Mouse (Mus musculus) brain, adult 2 months (tissue): Measurements from ENCODE around the gene Dock2.
"Not testable (repeated sequence)": the region's sequence is repeated elsewhere in the genome, so short reads cannot be mapped to it uniquely, and the experiment has no call there.

Source experiments
- DNase-seq: peaks from one replicate; pipeline ENCODE4 v3.0.0; 2011; ENCODE audit warnings: low read depth, low spot score

The Dock2 gene

DNA sequence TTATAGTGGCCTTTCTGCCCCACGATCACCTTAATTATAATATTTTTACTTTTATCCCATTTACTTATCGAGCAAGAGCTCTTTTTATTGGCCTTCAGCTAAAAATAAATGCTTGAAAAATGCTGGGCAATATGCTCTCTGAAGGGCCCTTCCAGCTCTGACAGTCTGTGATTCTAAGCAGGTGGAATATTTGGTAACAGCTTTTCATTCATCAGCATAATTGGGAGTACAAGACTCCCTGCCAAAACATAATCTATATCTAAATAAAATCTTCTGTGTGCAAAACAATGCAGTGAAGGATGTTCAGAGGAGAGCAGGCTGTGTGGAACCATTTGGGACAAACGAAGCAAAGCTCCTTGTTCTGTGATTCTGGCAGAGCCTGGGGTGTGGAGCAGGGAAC is 492.4 kb downstream of the Dock2 start:
- no peak for DNase-seq

DNA sequence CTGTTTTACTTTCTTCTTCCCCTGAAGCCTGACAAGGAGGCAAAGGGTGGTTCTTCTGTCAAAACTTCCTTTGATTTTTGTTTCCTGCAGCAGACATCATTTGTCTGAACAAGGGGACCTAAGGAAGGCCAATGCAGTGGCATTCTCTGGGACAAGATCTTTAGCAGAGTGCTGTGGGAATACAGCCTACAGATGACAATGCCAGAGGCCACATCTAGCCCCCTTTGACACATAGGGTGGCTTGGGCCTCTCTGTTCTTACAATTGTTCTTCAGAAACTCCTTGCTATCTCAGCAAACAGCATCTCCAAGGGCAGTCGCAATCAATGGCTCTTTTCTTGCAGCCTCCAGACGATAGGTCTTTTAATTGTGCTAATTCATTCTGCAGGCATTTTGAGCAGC is 493.0 kb downstream of the Dock2 start:
- no peak for DNase-seq

DNA sequence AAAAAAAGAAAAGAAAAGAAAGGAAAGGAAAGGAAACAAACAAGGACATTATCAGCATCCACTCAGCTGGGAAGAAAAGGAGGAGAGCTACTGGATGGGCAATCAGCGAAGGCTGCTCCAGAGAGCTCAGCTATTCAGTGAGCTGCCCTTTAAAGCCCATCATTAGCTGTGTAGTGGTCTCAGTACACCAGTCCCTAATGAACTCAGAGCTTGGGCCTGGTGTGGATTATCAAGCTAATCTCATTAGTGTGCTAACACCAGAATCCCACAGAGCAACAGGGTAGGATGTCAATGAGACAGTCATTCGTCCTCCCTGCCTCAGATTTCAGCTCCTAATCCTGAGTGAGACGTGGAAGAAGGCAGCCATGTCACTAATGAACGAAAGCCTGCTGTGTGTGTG is 493.4 kb downstream of the Dock2 start:
- DNase-seq = no peak

DNA sequence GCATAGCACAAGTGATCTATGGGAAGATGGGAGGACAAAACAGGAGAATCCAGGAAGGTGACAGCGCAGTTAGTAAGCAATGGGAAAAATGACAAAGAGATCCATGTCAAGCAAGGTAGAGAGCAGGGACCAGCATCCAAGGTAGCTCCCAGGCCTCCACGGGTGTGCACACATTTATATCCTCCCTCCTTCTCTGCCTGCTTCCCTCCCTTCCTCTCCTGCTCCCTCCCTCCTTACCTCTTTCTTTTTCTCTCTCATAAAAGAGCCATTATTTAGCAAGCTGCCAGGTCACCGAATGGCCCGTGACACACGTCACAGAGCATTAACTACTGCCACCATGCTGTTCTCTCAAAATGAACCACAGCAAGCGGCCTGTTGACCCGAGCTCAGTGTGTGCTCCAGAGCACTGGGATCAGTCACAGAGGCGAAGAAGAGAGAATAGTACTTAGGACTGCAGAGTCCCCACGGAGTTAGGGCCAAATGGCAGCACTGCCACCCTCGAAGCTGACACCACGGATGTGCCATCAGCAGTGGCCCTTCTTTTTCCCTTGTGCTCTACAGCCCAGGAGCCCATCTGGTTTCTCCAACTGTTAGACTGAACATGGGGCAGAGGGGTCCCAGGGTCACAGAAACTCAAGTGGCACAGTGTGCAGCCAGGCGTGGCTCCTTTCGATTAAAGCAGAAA is 499.4 kb downstream of the Dock2 start:
- DNase-seq = no peak

DNA sequence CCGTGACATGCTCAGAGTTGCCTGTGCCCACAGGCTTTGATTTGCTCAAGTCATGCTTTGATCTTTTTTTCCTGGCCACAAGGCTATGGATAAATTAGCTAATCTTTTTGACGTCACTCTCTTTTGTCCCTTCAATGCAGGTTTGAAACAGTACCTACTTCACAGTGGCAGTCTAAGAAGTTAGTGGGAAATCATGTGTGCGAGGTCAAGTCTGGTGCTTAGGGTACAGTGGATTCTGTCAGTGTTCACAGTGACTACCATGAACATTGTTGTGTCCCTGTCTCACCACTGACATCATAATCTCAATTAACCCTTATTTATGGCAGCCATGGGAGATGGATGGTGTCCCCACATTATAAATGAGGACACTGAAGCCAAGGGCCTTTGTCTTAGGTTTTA is 506.6 kb downstream of the Dock2 start:
- no peak for DNase-seq

DNA sequence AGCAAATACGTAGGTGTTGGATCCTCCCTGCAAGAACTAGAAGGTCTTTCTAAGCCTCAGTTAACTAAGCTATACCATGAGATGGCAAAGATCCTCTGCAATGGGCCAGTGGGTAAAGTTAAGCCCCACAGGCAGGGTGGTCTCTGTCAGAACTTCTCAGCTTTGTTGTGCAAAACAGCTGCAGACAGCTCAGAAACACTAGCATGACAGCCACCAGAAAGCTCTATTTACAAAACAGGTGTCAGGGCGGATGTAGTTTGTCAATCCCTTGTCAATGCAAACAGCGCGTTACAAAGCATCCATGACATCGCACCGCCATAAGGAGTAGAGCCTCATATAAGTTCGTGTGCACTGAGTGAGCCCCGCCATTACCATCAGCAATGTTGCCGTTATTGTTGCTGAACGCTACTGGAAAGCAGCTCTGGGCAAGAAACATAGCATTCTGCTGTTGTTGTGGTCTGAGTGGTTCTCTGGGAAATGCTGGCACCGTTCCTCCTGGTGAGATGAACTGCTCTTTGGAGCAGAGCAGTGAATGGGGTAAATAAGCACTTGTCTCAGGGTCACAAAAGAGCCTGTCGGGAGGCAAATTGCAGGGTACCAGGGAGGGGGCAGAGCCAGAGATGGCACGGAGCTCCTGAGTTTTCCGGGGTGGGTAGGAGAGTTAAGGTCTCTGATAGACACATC is 507.2 kb downstream of the Dock2 start:
- DNase-seq = peak; percentile 78

DNA sequence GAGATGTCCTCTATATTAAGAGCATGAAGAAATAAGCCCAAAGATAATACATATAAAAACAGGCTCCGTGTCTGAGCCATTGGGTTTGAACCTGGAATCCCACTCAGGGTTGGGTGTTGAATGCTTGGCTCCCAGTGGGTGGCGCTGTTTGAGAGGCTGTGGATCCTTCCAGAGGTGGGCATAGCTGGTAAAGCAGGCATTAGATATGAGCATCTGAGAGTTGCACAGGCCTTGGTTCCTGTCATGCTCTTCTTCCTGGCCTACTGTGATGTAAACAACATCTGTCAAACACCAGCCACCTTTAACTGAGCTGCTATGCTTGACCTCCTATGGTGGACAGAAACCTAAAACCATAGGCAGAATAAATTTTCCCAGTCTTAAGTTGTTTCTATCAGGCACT is 507.8 kb downstream of the Dock2 start:
- DNase-seq = peak; percentile 37

DNA sequence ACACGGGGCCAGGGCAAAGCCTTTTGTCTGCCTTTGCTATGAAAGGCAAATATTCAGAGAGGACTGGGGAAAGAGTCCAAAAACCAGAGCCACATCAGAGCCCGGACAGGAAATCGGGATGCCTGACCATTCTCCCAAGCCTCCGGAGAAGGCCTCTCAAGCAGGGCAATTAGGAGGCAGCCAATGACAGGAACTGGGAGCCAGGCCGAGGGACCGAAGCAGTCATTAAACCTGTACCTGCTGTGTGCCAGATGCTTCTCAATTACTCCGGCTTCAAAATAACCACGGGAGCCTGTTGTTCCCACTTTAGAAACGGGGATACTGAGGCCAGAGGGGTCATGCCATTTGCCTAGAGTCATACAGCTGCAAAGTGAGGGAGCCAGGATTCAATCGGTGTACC is 511.7 kb downstream of the Dock2 start:
- no peak for DNase-seq

DNA sequence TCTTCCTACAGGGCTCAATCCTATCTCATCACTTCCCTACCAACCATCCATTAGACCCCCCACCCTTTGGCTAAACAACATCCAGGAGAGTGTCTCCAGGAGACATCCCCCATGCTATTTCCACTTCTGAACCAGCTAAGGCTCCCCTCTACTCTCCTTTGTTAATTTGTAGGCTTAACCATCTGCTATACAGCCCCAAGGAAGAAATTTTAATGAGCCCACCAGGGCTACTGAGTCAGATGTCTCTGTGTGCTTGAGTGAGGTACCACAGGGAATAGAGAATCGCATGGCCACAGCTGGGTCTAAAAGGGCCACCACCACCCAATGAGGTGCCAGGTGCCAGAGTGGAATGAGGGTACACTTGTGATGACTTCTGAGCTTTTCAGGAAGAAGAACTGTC is 519.6 kb downstream of the Dock2 start:
- no peak for DNase-seq

DNA sequence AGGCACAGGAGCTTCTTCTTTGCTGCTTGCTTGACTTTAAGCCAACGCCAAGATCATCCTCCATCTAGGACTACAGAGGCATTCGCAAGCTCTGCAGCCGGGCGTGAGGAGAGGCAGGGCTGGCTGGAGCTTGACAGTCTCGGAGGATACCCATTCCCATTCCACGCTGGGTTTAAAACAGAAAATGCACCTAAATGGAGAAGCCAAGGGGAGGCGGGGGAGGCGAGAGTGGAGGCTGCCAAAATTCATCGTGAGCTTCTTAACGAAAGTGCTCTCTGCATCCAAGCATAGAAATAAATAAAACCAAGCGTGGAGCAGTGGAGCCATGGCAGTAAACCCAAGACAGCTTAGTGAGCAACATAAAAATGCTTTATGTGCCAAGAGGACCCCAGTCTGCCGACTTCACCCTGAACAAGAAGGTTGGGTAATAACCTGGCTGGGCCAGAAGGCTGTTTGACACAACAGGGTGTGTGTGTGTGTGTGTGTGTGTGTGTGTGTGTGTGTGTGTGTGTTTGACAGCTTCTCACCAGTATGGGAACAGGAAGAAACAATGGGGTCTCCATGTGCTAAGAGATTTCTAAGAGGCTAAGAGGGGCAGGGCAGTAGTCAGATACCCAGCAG is 524.7 kb downstream of the Dock2 start:
- DNase-seq = peak; percentile 71

DNA sequence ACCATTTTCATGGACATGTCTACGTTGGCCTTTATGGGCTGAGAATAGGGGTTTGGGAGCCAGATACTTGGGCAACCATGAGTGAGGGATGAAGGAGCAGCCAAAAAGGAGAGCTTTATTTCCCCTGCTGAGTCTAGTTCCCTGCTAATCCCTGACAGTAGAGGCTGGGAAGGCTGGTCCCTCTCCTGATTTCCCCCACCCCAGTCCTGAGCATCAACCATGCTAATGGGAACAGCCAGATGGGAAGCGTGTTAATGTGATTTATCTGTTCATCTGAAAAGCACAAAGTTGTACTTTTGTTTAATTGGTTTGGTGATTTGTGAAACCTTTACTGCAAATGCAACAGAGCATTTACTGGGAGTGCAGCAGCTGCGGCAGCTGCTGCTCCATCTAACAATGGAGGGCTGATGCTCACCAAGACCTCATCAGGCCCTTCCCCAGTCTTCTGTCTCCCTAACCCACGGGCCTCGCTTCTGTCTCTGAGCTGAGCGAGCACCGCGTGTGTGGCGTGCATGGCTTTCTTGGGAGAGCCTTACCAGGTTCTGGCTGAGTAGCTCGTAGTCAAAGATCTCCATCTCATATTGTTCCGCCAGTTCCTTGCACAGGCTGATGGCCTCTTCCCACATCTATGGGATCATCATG is 526.0 kb downstream of the Dock2 start:
- DNase-seq = no peak

DNA sequence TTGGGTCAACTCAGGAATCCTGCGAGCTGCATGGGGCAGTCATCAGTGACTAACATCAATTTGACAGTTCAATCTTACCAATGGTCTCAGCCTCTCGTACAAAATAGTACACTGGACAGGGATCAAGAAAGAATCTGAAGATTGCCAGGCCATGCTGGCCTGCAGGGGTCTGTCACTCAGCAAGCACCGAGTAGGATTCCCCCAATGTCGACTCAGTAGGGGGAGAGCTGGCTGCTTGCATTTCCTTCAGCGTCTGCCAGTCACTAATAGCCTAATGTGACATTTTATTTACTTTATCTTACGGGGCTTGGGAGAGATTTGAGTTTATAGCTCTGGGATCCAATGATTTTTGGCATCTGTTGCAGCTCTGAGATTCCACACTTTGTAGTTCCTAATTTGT is 540.7 kb downstream of the Dock2 start:
- no peak for DNase-seq

DNA sequence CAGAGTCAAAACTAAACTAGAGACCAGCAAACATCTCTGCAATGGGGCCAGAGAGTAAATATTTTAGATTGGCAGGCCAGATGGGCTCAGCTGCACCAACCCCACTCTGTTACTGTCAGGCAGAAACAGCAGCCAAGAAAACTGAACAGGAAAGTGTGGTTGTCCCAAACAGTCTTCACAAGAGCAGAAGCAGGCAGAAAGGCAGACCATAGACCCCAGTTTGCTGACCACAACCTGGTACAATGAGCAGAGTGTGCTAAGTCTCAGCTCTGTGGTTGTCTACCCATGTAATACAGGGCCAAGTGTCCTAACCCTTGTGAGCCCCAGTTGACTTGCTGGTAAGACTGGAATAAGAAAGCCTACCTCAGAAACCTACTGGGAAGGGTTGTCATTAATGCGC is 543.4 kb downstream of the Dock2 start:
- no peak for DNase-seq

DNA sequence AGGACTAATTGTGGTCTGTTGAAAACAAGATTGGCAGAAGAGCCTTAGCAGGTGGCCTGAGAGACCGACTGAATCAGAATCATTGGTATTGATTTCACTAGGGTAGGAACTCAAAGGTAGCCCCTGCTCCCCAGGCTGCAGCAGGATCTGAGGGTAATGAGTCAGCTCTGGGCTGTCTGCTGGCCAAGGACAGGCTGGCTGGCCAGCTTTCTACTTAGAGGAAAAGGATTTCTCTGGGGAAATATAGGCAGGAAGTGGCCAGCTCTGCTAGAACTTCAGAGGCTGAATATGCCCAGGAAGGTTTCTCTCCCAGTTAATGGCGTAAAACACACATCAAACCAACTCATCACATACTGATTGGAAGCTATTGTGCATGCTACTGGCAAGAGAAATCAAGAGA is 544.0 kb downstream of the Dock2 start:
- no peak for DNase-seq

DNA sequence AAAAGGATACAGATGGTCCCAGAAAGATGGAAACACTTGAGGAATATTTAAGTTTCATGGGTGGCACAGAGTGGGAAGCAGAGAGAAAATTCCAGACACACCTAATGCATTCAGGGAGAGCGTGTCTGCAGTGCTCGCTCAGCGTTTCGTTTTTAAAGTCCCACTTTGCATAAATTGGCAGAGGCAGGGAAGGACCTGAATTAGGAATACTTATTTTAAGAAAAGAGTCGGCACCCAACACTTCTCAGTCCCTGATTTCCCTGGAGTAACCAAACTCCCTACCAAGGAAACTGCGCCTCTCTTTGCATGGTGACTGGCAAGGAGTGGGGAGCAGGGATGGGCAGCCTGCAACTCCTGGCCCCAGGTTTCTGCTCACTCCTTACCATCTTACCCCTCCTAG is 546.8 kb downstream of the Dock2 start:
- peak; percentile 37 for DNase-seq

DNA sequence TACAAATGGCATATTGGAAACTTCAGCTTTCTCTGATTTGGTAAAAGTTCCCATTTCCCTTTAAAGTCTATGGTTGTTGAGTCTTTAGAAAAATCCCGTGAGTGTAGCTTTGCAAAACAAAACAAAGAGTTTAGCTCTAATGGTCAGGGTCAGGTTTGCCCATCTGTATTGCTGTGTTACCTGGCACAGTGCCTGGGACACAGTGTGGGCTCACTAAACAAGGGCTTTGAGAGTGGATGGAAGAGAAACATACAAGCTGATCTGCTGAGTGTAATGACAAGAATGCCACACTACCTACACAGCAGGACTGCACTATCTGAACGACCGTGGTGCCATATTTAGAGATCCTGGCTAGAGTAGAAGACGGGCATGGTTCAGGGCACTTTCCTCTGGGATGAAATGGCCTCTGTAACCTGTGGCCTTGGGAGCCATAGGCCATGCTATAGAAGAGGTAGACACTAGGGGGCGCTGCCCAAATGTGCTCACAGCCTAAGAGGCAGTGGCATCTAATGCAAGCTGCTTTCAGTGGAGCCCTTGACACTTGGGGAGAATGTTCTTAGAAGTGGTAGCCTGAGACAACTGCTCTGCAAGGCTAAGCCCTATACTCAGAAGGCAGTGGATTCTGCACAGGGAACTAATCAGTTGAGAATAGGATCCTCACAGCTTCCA is 547.5 kb downstream of the Dock2 start:
- peak; percentile 65 for DNase-seq

DNA sequence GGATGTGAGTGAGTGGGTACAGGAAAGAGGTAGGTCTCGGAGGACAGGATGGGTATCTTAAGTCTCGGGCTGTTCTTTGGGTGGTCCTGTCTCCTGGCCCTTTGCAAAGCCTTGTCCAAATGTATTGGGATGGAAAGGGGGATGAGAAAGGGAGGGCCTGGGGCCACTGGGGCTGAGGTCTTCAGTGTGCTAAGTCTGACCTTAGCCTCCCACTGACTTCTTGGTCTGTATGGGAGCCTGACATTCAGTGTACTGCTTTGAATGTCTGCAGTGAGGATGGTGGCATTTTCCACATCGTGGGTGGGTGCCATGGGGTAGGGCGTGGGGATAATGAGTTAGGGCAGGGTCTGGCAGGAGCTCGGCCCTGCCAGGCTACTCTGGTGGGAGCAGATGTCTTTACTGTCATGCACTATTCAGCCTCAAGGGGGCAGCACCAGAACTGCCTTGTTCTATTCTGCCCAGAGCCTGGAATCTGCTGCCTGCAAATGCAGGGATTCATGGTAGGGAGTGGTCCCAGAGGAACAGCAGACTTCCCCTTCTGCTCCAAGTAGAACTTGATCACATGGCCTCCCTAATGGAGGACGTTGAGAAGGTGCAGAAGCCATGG is 554.8 kb downstream of the Dock2 start:
- DNase-seq = peak; percentile 69

DNA sequence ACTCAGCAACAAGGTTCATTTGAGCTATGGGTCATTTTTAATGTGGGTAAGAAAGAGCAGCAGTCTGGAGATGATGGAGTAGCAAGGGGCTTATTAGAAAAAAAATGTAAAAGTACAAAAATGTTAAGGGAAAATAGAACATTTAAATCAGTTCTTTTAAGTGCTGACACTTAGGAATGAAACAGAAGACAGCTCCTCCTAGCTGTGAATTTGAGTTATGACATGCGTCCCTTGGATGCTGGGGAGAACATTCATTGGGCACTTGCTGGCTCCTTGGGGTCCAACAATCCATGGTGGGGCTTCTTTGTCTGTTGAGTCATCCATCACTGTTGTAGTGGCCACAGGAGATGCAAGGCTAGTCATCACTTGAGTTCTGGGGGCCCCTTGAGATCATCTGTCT is 556.5 kb downstream of the Dock2 start:
- peak; percentile 31 for DNase-seq

DNA sequence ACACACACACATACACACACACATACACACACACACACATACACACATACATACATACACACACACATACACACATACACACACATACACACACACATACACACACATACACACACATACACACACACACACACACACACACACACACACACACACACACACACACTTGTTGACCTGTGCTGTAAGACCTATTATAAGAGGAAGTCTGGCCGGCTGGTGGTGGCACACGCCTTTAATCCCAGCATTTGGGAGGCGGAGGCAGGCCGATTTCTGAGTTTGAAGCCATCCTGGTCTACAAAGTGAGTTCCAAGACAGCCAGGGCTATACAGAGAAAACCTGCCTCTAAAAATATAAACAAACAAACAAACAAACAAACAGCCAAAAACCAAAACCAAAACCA is 563.1 kb downstream of the Dock2 start:
- DNase-seq = not testable (repeated sequence)

DNA sequence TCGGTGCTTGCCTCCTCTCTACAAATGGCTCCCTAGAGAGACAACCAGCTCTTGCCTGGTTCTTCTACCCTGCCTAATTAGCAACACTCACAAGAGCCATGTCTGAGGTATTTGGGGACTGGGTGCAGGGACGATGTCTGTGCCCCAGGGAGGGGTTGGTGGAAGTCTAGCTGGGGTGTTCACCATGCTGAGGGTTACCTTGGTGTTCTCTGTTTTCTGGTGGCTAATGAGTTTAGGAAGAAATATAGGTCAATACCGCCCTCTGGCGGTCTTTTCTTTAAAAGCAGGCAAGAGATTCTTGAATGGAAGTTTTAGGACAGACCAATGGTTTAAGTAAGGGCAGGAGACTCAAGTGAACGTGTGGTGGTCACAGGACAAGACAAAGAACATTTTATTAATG is 570.8 kb downstream of the Dock2 start:
- DNase-seq = peak; percentile 68

DNA sequence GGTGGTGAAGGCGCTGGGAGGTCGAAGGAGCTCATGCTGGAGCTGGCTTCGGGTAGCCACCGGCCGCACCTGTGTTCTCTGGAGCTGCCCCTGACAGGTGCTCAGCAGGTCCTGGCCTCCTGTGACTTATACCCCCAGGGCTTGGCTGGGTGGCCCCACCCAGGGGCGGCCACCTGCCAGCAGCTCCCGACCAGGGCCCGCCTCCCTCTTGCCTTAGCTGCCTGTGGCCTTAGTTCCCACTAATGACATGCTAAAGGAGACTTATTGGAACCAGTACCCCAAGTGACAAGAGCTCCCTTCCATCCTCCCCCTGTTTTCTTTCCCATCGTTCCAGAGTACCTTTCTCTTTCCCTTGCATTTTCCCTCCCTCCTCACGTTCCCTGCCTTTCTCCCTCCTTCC is 575.7 kb downstream of the Dock2 start, which contains the start of gene Foxi1:
TSS of gene Foxi1 (minus strand) at position 101 of the 400 bp plus-strand sequence.
- no peak for DNase-seq

DNA sequence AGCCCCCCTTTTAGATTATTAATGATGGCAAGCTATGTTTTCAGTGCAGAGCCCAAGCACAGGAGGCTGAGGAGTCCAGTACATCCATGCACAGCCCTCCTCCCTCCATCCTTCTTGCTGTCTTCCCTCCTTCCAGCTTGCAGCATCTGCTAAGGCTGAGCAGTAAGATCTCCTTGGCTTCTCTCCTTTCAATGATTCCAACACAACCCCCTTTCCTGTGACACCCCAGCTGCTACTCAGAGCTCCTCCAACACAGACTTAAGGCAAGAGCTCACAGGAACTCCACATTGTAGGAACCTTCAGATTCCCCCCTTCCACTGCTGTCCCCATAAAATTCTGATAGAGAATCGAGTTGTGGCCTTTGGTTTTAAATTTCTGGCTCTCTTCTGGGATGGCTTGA is 580.9 kb downstream of the Dock2 start:
- DNase-seq = peak; percentile 59
